Comparison of ENCODE assay signal across 7 mouse cellular contexts in the genomic region with DNA sequence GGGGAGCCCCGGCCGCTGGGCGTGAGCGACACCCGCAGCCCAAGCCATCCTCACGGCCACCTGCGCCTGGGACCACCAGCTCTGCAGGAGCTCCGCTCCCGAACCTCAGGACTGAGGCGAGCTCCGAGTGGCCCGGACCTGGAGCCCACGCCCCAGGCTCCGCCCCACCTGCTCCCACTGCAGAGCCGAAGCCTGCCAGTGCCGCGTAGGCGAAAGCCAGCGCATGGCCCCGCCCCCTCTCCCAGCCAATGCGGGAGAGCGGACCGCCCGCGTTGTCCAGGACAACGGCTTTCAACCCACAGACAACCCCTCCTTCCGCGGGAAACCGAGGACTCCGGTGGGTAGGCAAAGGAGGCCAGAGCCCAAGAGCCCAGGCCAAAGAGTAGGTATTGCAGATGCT. TPM values are rescaled to one million over a fixed set of nuclear protein-coding genes. Genes with fewer than 3 reads are reported as not detected.
DNase-seq lines count a peak whose midpoint lies in the region; ATAC-seq lines count a peak whose summit lies in the region.

No protein-coding gene starts in this region.

- no peaks in the 10 kb centered on the region for H3K9me3 ChIP-seq in embryonic facial prominence, embryonic 11.5 days (replicated peaks; ENCODE audit: control insufficient read depth, low read length)
- H3K9me3 ChIP-seq in limb, embryonic 12.5 days = no peaks in the 10 kb centered on the region
- H3K9me3 ChIP-seq in midbrain, embryonic 15.5 days = no peaks in the 10 kb centered on the region

- H3K4me1 ChIP-seq in embryonic facial prominence, embryonic 11.5 days (ENCODE audit: control insufficient read depth, insufficient read depth, low read length) = peaks cover 9% of the 10 kb centered on the region
- H3K4me1 ChIP-seq in limb, embryonic 12.5 days (replicated peaks) = peaks cover 37% of the 10 kb centered on the region
- peaks cover 55% of the 10 kb centered on the region for H3K4me1 ChIP-seq in midbrain, embryonic 15.5 days

- H3K27ac ChIP-seq in embryonic facial prominence, embryonic 11.5 days (replicated peaks; ENCODE audit: low read depth, low read length) = no peak overlapping the region; the same call in 1 of the 2 replicates
- peak overlapping the region; percentile 56; the same call in 1 of the 2 replicates for H3K27ac ChIP-seq in limb, embryonic 12.5 days
- peak overlapping the region; percentile 70 for H3K27ac ChIP-seq in midbrain, embryonic 15.5 days

- peak overlapping the region; percentile 92 for H3K4me2 ChIP-seq in embryonic facial prominence, embryonic 11.5 days (ENCODE audit: low read depth, low read length)
- H3K4me2 ChIP-seq in limb, embryonic 12.5 days = peak overlapping the region; percentile 98
- peak overlapping the region; percentile 87 for H3K4me2 ChIP-seq in midbrain, embryonic 15.5 days

- peak overlapping the region; percentile 56 for H3K9ac ChIP-seq in embryonic facial prominence, embryonic 11.5 days (replicated peaks; ENCODE audit: low read length)
- peak overlapping the region; percentile 70 for H3K9ac ChIP-seq in limb, embryonic 12.5 days (replicated peaks)
- peak overlapping the region; percentile 94 for H3K9ac ChIP-seq in midbrain, embryonic 15.5 days

- H3K36me3 ChIP-seq in embryonic facial prominence, embryonic 11.5 days (replicated peaks; ENCODE audit: control insufficient read depth, insufficient read depth, low read depth, low read length) = peaks cover 9% of the 10 kb centered on the region
- H3K36me3 ChIP-seq in limb, embryonic 12.5 days = peaks cover 47% of the 10 kb centered on the region
- H3K36me3 ChIP-seq in midbrain, embryonic 15.5 days (replicated peaks) = peaks cover 19% of the 10 kb centered on the region

- peak; percentile 97 for DNase-seq in adrenal gland, postnatal 25 days
- peak; percentile 95 for DNase-seq in embryonic facial prominence, embryonic 11.5 days (ENCODE audit: low spot score)
- DNase-seq in heart, adult 8-10 months (ENCODE audit: low spot score) = peak; percentile 88
- peak; percentile 91 to 93 for DNase-seq in kidney, adult 8-10 months
- DNase-seq in spleen, adult 18-20 months = peak; percentile 86 to 87

- peak; percentile 89 for ATAC-seq in embryonic facial prominence, embryonic 11.5 days (replicated peaks; ENCODE audit: insufficient number of reproducible peaks, low FRiP score, low TSS enrichment, low read depth)
- ATAC-seq in limb, embryonic 12.5 days (ENCODE audit: insufficient number of reproducible peaks, insufficient read depth, low FRiP score, low TSS enrichment, low read depth) = peak; percentile 87
- ATAC-seq in midbrain, embryonic 15.5 days (replicated peaks) = peak; percentile 88

- no peaks in the 10 kb centered on the region for H3K27me3 ChIP-seq in embryonic facial prominence, embryonic 11.5 days (ENCODE audit: control insufficient read depth, insufficient read depth, low read length)
- H3K27me3 ChIP-seq in limb, embryonic 12.5 days = no peaks in the 10 kb centered on the region
- H3K27me3 ChIP-seq in midbrain, embryonic 15.5 days (replicated peaks) = no peaks in the 10 kb centered on the region

- 0% methylated on average over 30 of the region's 30 CpGs for WGBS in embryonic facial prominence, embryonic 11.5 days
- 0% methylated on average over 30 of the region's 30 CpGs for whole genome bisulfite sequencing in limb, embryonic 12.5 days
- under 1% methylated on average over 30 of the region's 30 CpGs for WGBS in midbrain, embryonic 15.5 days

- peak overlapping the region; percentile 44 for H3K4me3 ChIP-seq in embryonic facial prominence, embryonic 11.5 days (ENCODE audit: low read depth, low read length)
- peak overlapping the region; percentile 97 for H3K4me3 ChIP-seq in limb, embryonic 12.5 days (replicated peaks)
- peak overlapping the region; percentile 86 for H3K4me3 ChIP-seq in midbrain, embryonic 15.5 days

RNA-seq across cellular contexts. Expression of gene Atp8b2, which starts 2.8 kb away (rescaled TPM):
- total RNA-seq in adrenal gland, postnatal 25 days (2021) = 34.6 and 43.0 TPM in 2 replicates
- polyA plus RNA-seq in embryonic facial prominence, embryonic 11.5 days (2014; fragmentation: Nextera tagmentation; extraction: Ambion mirVana) = 10.6 and 10.7 TPM in 2 replicates
- 10 to 100 TPM; 14.5 to 17.8 (median 15.8) TPM for total RNA-seq in heart, adult 8-10 months (2022)
- polyA plus RNA-seq in limb, embryonic 12.5 days (2016; fragmentation: Nextera tagmentation; extraction: Ambion mirVana) = 20.7 and 24.4 TPM in 2 replicates
- 12.8 and 13.6 TPM in 2 replicates for polyA plus RNA-seq in midbrain, embryonic 15.5 days (2015; fragmentation: Nextera tagmentation; extraction: Ambion mirVana)

RNA-seq across cellular contexts. Expression of gene Hax1, which starts 38.1 kb away (rescaled TPM):
- 136 and 149 TPM in 2 replicates for total RNA-seq in adrenal gland, postnatal 25 days (2021)
- 201 and 207 TPM in 2 replicates for polyA plus RNA-seq in embryonic facial prominence, embryonic 11.5 days (2014; fragmentation: Nextera tagmentation; extraction: Ambion mirVana)
- 10 to 100 TPM; 38.8 to 56.6 (median 46.9) TPM for total RNA-seq in heart, adult 8-10 months (2022)
- polyA plus RNA-seq in limb, embryonic 12.5 days (2016; fragmentation: Nextera tagmentation; extraction: Ambion mirVana) = 201 and 202 TPM in 2 replicates
- polyA plus RNA-seq in midbrain, embryonic 15.5 days (2015; fragmentation: Nextera tagmentation; extraction: Ambion mirVana) = 106 and 121 TPM in 2 replicates

RNA-seq across cellular contexts. Expression of gene Il6ra, which starts 47.5 kb away (rescaled TPM):
- 4.9 and 5.2 TPM in 2 replicates for total RNA-seq in adrenal gland, postnatal 25 days (2021)
- polyA plus RNA-seq in embryonic facial prominence, embryonic 11.5 days (2014; fragmentation: Nextera tagmentation; extraction: Ambion mirVana) = 0.15 and 0.21 TPM in 2 replicates
- total RNA-seq in heart, adult 8-10 months (2022) = 1 to 10 TPM; 2.8 to 4.3 (median 3.1) TPM
- 0.83 and 0.84 TPM in 2 replicates for polyA plus RNA-seq in limb, embryonic 12.5 days (2016; fragmentation: Nextera tagmentation; extraction: Ambion mirVana)
- 1.1 and 1.2 TPM in 2 replicates for polyA plus RNA-seq in midbrain, embryonic 15.5 days (2015; fragmentation: Nextera tagmentation; extraction: Ambion mirVana)

Comparison
In these comparisons a context has a peak if more than half of its experiments do, and no peak if none do; other contexts are left out.
1. H3K4me3 ChIP-seq: peak in every context shown above with its lines; median percentile 97 in limb, embryonic 12.5 days; 86 in midbrain, embryonic 15.5 days; 44 in embryonic facial prominence, embryonic 11.5 days.